Mouse (Mus musculus): ENCODE measurements at regions not wholly inside any gene's neighbourhood (a gene's known extent, or its start where the extent isn't known, plus 50 kb on each side); places are given as distances from the start of the nearest gene placed in this dataset.
A peak's percentile ranks its signal among the peaks of the same experiment; 100 is the strongest.

- TF ChIP-seq CTCF (IDR thresholded peaks at IDR 0.05; ENCODE audit: low read depth) = no peak
- 0 out of 2 replicates have a peak, but pooled peaks have one; percentile 67 for TF ChIP-seq EP300 (IDR thresholded peaks at IDR 0.05; ENCODE audit: low read depth)
Measured at GRCm38 (mm10) chr2:135571599-135571998, 87.2 kb upstream of the Plcb4 start.

Measured in heart, postnatal 0 days (tissue).